Mouse (Mus musculus) small intestine, adult 2 months (tissue): Measurements from ENCODE around the gene Zfp872. TPM values are rescaled to one million over a fixed set of nuclear protein-coding genes. Genes with fewer than 3 reads are reported as not detected.

Source experiments
- H3K27ac ChIP-seq: fragments of 200-500 bp; 2 replicates; pipeline ENCODE4 v1.5.1; 2012; ENCODE audit warnings: low read depth, low read length, control low read depth, inconsistent platforms; ENCODE audit not compliant: insufficient read depth
- H3K27me3 ChIP-seq: fragments of 200-500 bp; 2 replicates; pipeline ENCODE4 v1.6.1; 2012; ENCODE audit warnings: mild to moderate bottlenecking, moderate library complexity, low read length, inconsistent platforms; ENCODE audit not compliant: control insufficient read depth, insufficient read depth
- H3K36me3 ChIP-seq: fragments of 200-500 bp; 2 replicates; pipeline ENCODE4 v1.6.1; 2012; ENCODE audit warnings: mild to moderate bottlenecking, low read length, control low read depth, inconsistent platforms; ENCODE audit not compliant: control insufficient read depth, insufficient read depth
- H3K4me1 ChIP-seq: fragments of 200-500 bp; 2 replicates; pipeline ENCODE4 v1.6.1; 2012; ENCODE audit warnings: low read length, inconsistent platforms, mixed read lengths; ENCODE audit not compliant: control insufficient read depth, insufficient read depth, insufficient read length
- H3K4me3 ChIP-seq: fragments of 200-500 bp; 2 replicates; pipeline ENCODE4 v1.5.1; 2012; ENCODE audit warnings: low read depth, mild to moderate bottlenecking, control low read depth, inconsistent platforms, low read length, moderate library complexity
- CTCF ChIP-seq: fragments of 200-500 bp; IDR thresholded peaks from 2 replicates; pipeline ENCODE4 v1.5.1; 2012; ENCODE audit warnings: low read depth, mild to moderate bottlenecking, control low read depth, inconsistent platforms, low read length, moderate library complexity, mixed read lengths; ENCODE audit not compliant: insufficient replicate concordance, insufficient read length; ENCODE audit errors: extremely low read depth
- POLR2A ChIP-seq: fragments of 200-500 bp; IDR thresholded peaks from 2 replicates; pipeline ENCODE4 v1.6.1; 2012; ENCODE audit warnings: low read depth, mild to moderate bottlenecking, control low read depth, inconsistent platforms, low read length, moderate library complexity
- WGBS: fragments of 180-500 bp; shearing (Covaris S2); methylation state at CpG from one replicate; pipeline ENCODE4 v1.1.7; 2018; 5-methylcytosine and 5-hydroxymethylcytosine counted together
- polyA plus RNA-seq: library from polyadenylated mRNA; depleted of rRNA; stranded (reverse); fragments of >200 nt; gene quantifications from 2 replicates; pipeline ENCODE4 v1.2.3, GENCODE M21; 2012; rRNA removed

Zfp872 gene
- polyA plus RNA-seq, 1 experiment: not detected

- Histone ChIP-seq H3K36me3 (peaks cover 37% of the 10 kb centered on the region), H3K4me1 (no peaks in the 10 kb centered on the region), H3K4me3 (no peak overlapping the region), H3K27ac (no peak overlapping the region), H3K27me3 (no peaks in the 10 kb centered on the region)
- TF ChIP-seq CTCF (no peak), POLR2A (no peak)
- 88% methylated on average over 2 of the region's 2 CpGs for WGBS
Observed at GRCm38 (mm10) chr9:22244242-22244641, 56.4 kb downstream of the Zfp872 start.

Other genes starting within 250 kb of the Zfp872 start
- 4.7 and 7.1 TPM in 2 replicates for gene Swsap1, start 232.3 kb upstream of the Zfp872 start, polyA plus RNA-seq
- gene Epor, start 224.6 kb upstream of the Zfp872 start, polyA plus RNA-seq: 0.95 and 2.4 TPM in 2 replicates
- 3.4 and 3.8 TPM in 2 replicates for gene Rgl3, start 198.6 kb upstream of the Zfp872 start, polyA plus RNA-seq
- gene Ccdc151, start 185.5 kb upstream of the Zfp872 start, polyA plus RNA-seq: 0.05 TPM in 1 of 2 replicates, not detected in the other
- gene Prkcsh, start 185.3 kb upstream of the Zfp872 start, polyA plus RNA-seq: 82.7 and 169 TPM in 2 replicates
- 0.20 and 0.34 TPM in 2 replicates for gene Elavl3, start 136.1 kb upstream of the Zfp872 start, polyA plus RNA-seq
- gene Gm49318, start 116.8 kb upstream of the Zfp872 start, polyA plus RNA-seq: not detected in 2 replicates
- 6.6 and 13.2 TPM in 2 replicates for gene Zfp653, start 116.7 kb upstream of the Zfp872 start, polyA plus RNA-seq
- gene Ecsit, start 102.7 kb upstream of the Zfp872 start, polyA plus RNA-seq: 26.8 and 35.7 TPM in 2 replicates
- 166 and 227 TPM in 2 replicates for gene Cnn1, start 88.9 kb upstream of the Zfp872 start, polyA plus RNA-seq
- gene Elof1, start 70.9 kb upstream of the Zfp872 start, polyA plus RNA-seq: 108 and 120 TPM in 2 replicates
- gene Acp5, start 52.4 kb upstream of the Zfp872 start, polyA plus RNA-seq: 128 and 203 TPM in 2 replicates
- gene Pigyl, start 31.2 kb upstream of the Zfp872 start, polyA plus RNA-seq: 35.4 and 43.1 TPM in 2 replicates
- gene Zfp809, start 37.6 kb downstream of the Zfp872 start, polyA plus RNA-seq: 4.3 and 8.9 TPM in 2 replicates
- gene Zfp599, start 71.8 kb downstream of the Zfp872 start, polyA plus RNA-seq: 0.13 and 0.16 TPM in 2 replicates
- 1.7 and 2.6 TPM in 2 replicates for gene Zfp810, start 119.6 kb downstream of the Zfp872 start, polyA plus RNA-seq
- gene Anln, start 201.1 kb downstream of the Zfp872 start, polyA plus RNA-seq: 0.99 and 1.3 TPM in 2 replicates
- gene 9530077C05Rik, start 223.4 kb downstream of the Zfp872 start, polyA plus RNA-seq: 0.20 and 0.23 TPM in 2 replicates